Mouse (Mus musculus) intestine, embryonic 15.5 days (tissue): Measurements from ENCODE around the gene Tuft1. TPM values are rescaled to one million over a fixed set of nuclear protein-coding genes. Genes with fewer than 3 reads are reported as not detected.
A peak's percentile ranks its signal among the peaks of the same experiment; 100 is the strongest.

Experiments used
- ATAC-seq: fragments of 200-750 bp; cut with Nextera tagmentation; 2 replicates; pipeline ENCODE4 v1.8.0; 2017; ENCODE audit warnings: moderate TSS enrichment, moderate library complexity
- H3K27ac ChIP-seq: fragments of 300-500 bp; sonication (generic); 2 replicates; pipeline ENCODE4 v1.5.1; 2015; ENCODE audit warnings: mild to moderate bottlenecking, inconsistent platforms
- H3K27me3 ChIP-seq: fragments of 300-500 bp; sonication (generic); replicated peaks from 2 replicates; pipeline ENCODE4 v1.6.1; 2015; ENCODE audit warnings: inconsistent platforms
- H3K36me3 ChIP-seq: fragments of 300-500 bp; sonication (generic); 2 replicates; pipeline ENCODE4 v1.6.1; 2015; ENCODE audit warnings: inconsistent platforms
- H3K4me1 ChIP-seq: fragments of 300-500 bp; sonication (generic); replicated peaks from 2 replicates; pipeline ENCODE4 v1.6.1; 2015; ENCODE audit warnings: inconsistent platforms
- H3K4me2 ChIP-seq: fragments of 300-500 bp; sonication (generic); replicated peaks from 2 replicates; pipeline ENCODE4 v1.6.1; 2015; ENCODE audit warnings: mild to moderate bottlenecking, inconsistent platforms
- H3K4me3 ChIP-seq: fragments of 300-500 bp; sonication (generic); replicated peaks from 2 replicates; pipeline ENCODE4 v1.5.1; 2015; ENCODE audit warnings: inconsistent platforms
- H3K9ac ChIP-seq: fragments of 300-500 bp; sonication (generic); 2 replicates; pipeline ENCODE4 v1.6.1; 2015; ENCODE audit warnings: inconsistent platforms
- H3K9me3 ChIP-seq: fragments of 300-500 bp; sonication (generic); 2 replicates; pipeline ENCODE4 v1.6.1; 2016; ENCODE audit warnings: inconsistent platforms
- WGBS: fragments of 180-500 bp; shearing (Covaris S2); methylation state at CpG from one replicate; pipeline ENCODE4 v1.1.7; 2015; 5-methylcytosine and 5-hydroxymethylcytosine counted together
- polyA plus RNA-seq: library from polyadenylated mRNA; unstranded; fragments of >200 nt; fragmentation: Nextera tagmentation; extraction: Ambion mirVana; gene quantifications from 2 replicates; pipeline ENCODE4 v1.2.1, GENCODE M21; 2015

The Tuft1 gene
- polyA plus RNA-seq, 1 experiment from 2014 or later, result 11.6 TPM

DNA sequence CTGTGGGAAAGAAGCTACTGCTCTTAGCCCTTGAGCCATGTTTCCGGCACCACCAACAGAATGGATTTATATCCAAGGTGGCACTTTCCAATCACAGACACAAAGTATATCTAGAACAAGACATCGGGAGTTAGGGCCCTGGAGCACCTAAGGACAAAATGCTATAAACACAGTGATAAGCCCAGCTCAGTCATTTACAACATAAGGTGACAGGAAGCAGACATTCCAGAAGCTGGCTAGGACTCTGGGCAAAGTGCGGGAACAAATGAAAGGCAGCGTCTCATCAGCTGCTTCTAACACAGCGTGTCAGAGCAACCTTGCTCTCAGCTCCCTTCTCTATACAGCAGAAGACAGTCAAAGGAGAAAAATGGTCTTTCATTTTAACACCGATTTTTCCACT, 84.2 kb downstream of the Tuft1 start:
- Histone ChIP-seq H3K27me3 (no peaks in the 10 kb centered on the region), H3K9ac (no peak overlapping the region), H3K4me2 (no peak overlapping the region), H3K4me1 (peaks cover 2% of the 10 kb centered on the region; the same call in 1 of the 2 replicates), H3K27ac (no peak overlapping the region), H3K4me3 (no peak overlapping the region), H3K36me3 (no peaks in the 10 kb centered on the region), H3K9me3 (no peaks in the 10 kb centered on the region)
- peak; percentile 77 for ATAC-seq
- whole genome bisulfite sequencing, result 43% methylated on average over 6 of the region's 6 CpGs

DNA sequence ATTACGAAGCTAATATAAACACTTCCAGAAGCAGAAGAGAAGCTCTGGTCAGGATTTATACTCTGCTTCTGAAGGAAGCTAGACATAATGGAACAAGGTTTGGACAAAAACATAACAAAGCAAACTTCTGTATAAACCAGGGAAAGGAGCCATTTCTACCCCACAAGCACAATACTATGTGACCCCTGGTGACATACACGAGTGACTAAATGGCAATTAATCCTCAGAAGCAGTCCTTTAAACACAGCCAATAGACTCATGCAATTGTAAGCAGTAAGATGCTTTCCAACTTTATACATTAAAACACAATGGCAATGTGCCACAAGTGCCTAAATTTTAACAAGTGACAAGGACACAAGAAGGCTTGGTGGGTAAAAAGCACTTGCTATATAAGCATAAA, 91.4 kb downstream of the Tuft1 start:
- Histone ChIP-seq H3K27ac (peak overlapping the region; percentile 22; the same call in 1 of the 2 replicates), H3K36me3 (no peaks in the 10 kb centered on the region), H3K9ac (no peak overlapping the region), H3K27me3 (no peaks in the 10 kb centered on the region), H3K4me2 (no peak overlapping the region), H3K4me1 (peaks cover 2% of the 10 kb centered on the region; the same call in 1 of the 2 replicates), H3K9me3 (no peaks in the 10 kb centered on the region), H3K4me3 (no peak overlapping the region)
- WGBS, result 30% methylated on average over 2 of the region's 2 CpGs
- ATAC-seq, result no peak

DNA sequence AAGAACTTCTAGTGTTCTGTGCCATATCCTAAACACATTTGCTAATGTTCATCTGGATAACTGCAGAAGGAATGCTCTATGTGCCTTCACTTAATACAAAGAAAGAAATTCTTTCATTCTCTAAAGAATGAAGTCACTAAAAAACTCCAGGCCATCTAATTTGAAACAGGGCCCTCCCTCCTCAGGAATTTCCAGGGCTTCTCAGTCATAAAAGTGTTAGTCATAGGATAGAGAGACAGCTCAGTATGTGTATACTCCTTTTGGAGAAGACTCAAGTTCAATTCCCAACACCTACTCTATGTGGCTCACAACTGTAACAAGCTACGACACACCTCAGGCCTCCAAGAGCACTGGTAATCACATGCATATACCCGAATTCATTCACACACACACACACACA, 93.1 kb downstream of the Tuft1 start:
- peak; percentile 73 for ATAC-seq
- 61% methylated on average over 2 of the region's 2 CpGs for WGBS
- H3K9me3 ChIP-seq, result no peaks in the 10 kb centered on the region
- H3K4me3 ChIP-seq, result no peak overlapping the region
- H3K36me3 ChIP-seq, result no peaks in the 10 kb centered on the region
- no peak overlapping the region for H3K27ac ChIP-seq
- H3K9ac ChIP-seq, result no peak overlapping the region
- H3K4me1 ChIP-seq, result peaks cover 2% of the 10 kb centered on the region; the same call in 1 of the 2 replicates
- H3K4me2 ChIP-seq, result no peak overlapping the region
- H3K27me3 ChIP-seq, result no peaks in the 10 kb centered on the region

- no peaks in the 10 kb centered on the region for H3K9me3 ChIP-seq
- no peak overlapping the region for H3K4me3 ChIP-seq
- H3K27ac ChIP-seq, result peak overlapping the region; percentile 64
- 0 out of 2 replicates have a peak, but pooled peaks cover under 1% of the 10 kb centered on the region for H3K36me3 ChIP-seq
- no peak overlapping the region for H3K9ac ChIP-seq
- H3K4me2 ChIP-seq, result no peak overlapping the region
- 26% methylated on average over 3 of the region's 3 CpGs for WGBS
- peak; percentile 44 for ATAC-seq
- no peaks in the 10 kb centered on the region for H3K27me3 ChIP-seq
- peaks cover 2% of the 10 kb centered on the region; the same call in 1 of the 2 replicates for H3K4me1 ChIP-seq
Measured at GRCm38 (mm10) chr3:94565127-94565526, 93.5 kb downstream of the Tuft1 start.

- no peak overlapping the region for H3K4me3 ChIP-seq
- no peaks in the 10 kb centered on the region for H3K27me3 ChIP-seq
- 0 out of 2 replicates have a peak, but pooled peaks cover 5% of the 10 kb centered on the region for H3K36me3 ChIP-seq
- no peaks in the 10 kb centered on the region for H3K9me3 ChIP-seq
- peak overlapping the region; percentile 64; the same call in 1 of the 2 replicates for H3K27ac ChIP-seq
- peaks cover 2% of the 10 kb centered on the region; the same call in 1 of the 2 replicates for H3K4me1 ChIP-seq
- H3K9ac ChIP-seq, result no peak overlapping the region
- no peak for ATAC-seq
- H3K4me2 ChIP-seq, result no peak overlapping the region
- 61% methylated on average over 4 of the region's 4 CpGs for WGBS
Measured at GRCm38 (mm10) chr3:94564356-94565010, 94.2 kb downstream of the Tuft1 start.

- Histone ChIP-seq H3K36me3 (0 out of 2 replicates have a peak, but pooled peaks cover 13% of the 10 kb centered on the region), H3K4me3 (no peak overlapping the region), H3K9me3 (no peaks in the 10 kb centered on the region), H3K4me1 (peaks cover 2% of the 10 kb centered on the region; the same call in 1 of the 2 replicates), H3K27me3 (no peaks in the 10 kb centered on the region), H3K9ac (no peak overlapping the region), H3K27ac (no peak overlapping the region), H3K4me2 (no peak overlapping the region)
- 67% methylated on average over 3 of the region's 3 CpGs for WGBS
- no peak for ATAC-seq
Measured at GRCm38 (mm10) chr3:94563163-94563562, 95.5 kb downstream of the Tuft1 start.

Other genes with a start within 250 kb of the Tuft1 start
- 11.5 and 11.9 TPM in 2 replicates for gene Tdrkh, start 245.6 kb downstream of the Tuft1 start, polyA plus RNA-seq
- 69.3 TPM in 2 replicates for gene Mrpl9, start 215.6 kb downstream of the Tuft1 start, polyA plus RNA-seq
- gene Oaz3, start 215.0 kb downstream of the Tuft1 start, polyA plus RNA-seq, result 0.36 and 0.48 TPM in 2 replicates
- 26.0 and 28.1 TPM in 2 replicates for gene Celf3, start 180.6 kb downstream of the Tuft1 start, polyA plus RNA-seq
- 5.5 and 5.6 TPM in 2 replicates for gene Riiad1, start 178.5 kb downstream of the Tuft1 start, polyA plus RNA-seq
- gene Snx27, start 76.2 kb downstream of the Tuft1 start, polyA plus RNA-seq, result 35.5 and 36.2 TPM in 2 replicates
- gene Gm10972, start 15.8 kb downstream of the Tuft1 start, polyA plus RNA-seq, result not detected in 2 replicates
- gene Selenbp2, start 34.7 kb upstream of the Tuft1 start, polyA plus RNA-seq, result 4.0 and 5.5 TPM in 2 replicates
- 61.7 and 71.9 TPM in 2 replicates for gene Cgn, start 127.6 kb upstream of the Tuft1 start, polyA plus RNA-seq
- gene Pogz, start 178.7 kb upstream of the Tuft1 start, polyA plus RNA-seq, result 11.6 and 12.2 TPM in 2 replicates
- gene Psmb4, start 228.1 kb upstream of the Tuft1 start, polyA plus RNA-seq, result 293 and 336 TPM in 2 replicates